Mouse (Mus musculus) heart, embryonic 11.5 days (tissue): ENCODE data around the gene Zmym4. TPM values are rescaled to one million over a fixed set of nuclear protein-coding genes. Genes with fewer than 3 reads are reported as not detected.
A peak's percentile ranks its signal among the peaks of the same experiment; 100 is the strongest.

Source experiments
- ATAC-seq: fragments of 200-750 bp; cut with Nextera tagmentation; replicated peaks from 2 replicates; pipeline ENCODE4 v1.8.0; 2017; ENCODE audit warnings: moderate library complexity; ENCODE audit not compliant: insufficient number of reproducible peaks, low FRiP score, low TSS enrichment
- H3K27ac ChIP-seq: fragments of 300-500 bp; sonication (generic); 2 replicates; pipeline ENCODE4 v1.5.1; 2014; ENCODE audit warnings: mild to moderate bottlenecking, low read depth, low read length
- H3K27me3 ChIP-seq: fragments of 300-500 bp; sonication (generic); 2 replicates; pipeline ENCODE4 v1.6.1; 2014; ENCODE audit warnings: mild to moderate bottlenecking, low read length, mixed read lengths; ENCODE audit not compliant: control insufficient read depth, insufficient read depth
- H3K36me3 ChIP-seq: fragments of 300-500 bp; sonication (generic); 2 replicates; pipeline ENCODE4 v1.6.1; 2014; ENCODE audit warnings: mild to moderate bottlenecking, low read length, moderate library complexity, mixed read lengths; ENCODE audit not compliant: control insufficient read depth, insufficient read depth
- H3K4me1 ChIP-seq: fragments of 300-500 bp; sonication (generic); 2 replicates; pipeline ENCODE4 v1.6.1; 2014; ENCODE audit warnings: low read length; ENCODE audit not compliant: control insufficient read depth, insufficient read depth
- H3K4me2 ChIP-seq: fragments of 300-500 bp; sonication (generic); 2 replicates; pipeline ENCODE4 v1.6.1; 2014; ENCODE audit warnings: mild to moderate bottlenecking, moderate library complexity
- H3K4me3 ChIP-seq: fragments of 300-500 bp; sonication (generic); 2 replicates; pipeline ENCODE4 v1.5.1; 2014; ENCODE audit warnings: low read depth, low read length
- H3K9ac ChIP-seq: fragments of 300-500 bp; sonication (generic); 2 replicates; pipeline ENCODE4 v1.6.1; 2014; ENCODE audit warnings: mild to moderate bottlenecking, low read depth, low read length, moderate library complexity
- H3K9me3 ChIP-seq: fragments of 300-500 bp; sonication (generic); replicated peaks from 2 replicates; pipeline ENCODE4 v1.6.1; 2016; ENCODE audit warnings: low read length; ENCODE audit not compliant: control insufficient read depth
- WGBS: fragments of 180-500 bp; shearing (Covaris S2); extraction: QIAGEN DNeasy Blood & Tissue Kit; methylation state at CpG from one replicate; pipeline ENCODE4 v1.1.7; 2014; ENCODE audit not compliant: insufficient replicate concordance; 5-methylcytosine and 5-hydroxymethylcytosine counted together
- polyA plus RNA-seq: library from polyadenylated mRNA; unstranded; fragments of >200 nt; fragmentation: Nextera tagmentation; extraction: Ambion mirVana; gene quantifications from 2 replicates; pipeline ENCODE4 v1.2.1, GENCODE M21; 2014

Gene Zmym4
- polyA plus RNA-seq, 1 experiment from 2014 or later: 16.1 TPM

DNA sequence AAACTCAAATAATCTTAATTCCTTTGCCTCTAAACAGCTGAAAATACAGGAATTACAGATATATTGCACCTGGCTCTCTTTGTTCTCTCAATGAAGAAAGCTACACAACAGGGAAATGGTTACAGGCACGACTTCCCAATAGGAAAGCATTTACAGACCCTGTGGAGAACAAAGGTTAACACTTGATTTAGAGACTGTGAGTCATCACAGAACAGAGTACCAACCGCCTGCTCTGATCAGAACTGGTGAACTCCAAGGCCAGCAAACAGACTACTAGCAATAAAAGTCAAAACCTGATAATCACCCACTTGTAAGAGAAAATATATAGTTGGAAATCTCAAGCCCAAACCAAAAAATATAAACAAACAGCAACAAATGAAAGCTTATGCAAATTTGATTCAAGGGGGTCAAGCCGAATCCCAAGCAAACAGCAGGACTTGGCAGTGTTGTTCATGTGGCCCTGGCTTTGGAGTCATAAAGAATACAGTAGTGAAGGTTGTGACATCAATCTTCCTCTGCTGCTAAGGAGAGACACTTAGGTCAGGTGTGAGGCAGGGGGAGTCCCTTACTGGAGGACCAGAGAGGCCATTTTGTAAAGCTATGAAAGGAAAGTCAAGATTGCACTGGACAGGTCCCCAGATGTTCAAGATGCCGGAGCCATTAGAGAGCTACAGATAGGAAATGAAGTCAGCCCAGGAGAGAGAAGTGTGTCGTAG lies 88.2 kb downstream of the Zmym4 start:
- H3K9me3 ChIP-seq: no peaks in the 10 kb centered on the region
- ATAC-seq: no peak
- peaks cover 16% of the 10 kb centered on the region for H3K36me3 ChIP-seq
- 88% methylated on average over 5 of the region's 5 CpGs for WGBS
- H3K27ac ChIP-seq: no peak overlapping the region
- H3K4me2 ChIP-seq: no peak overlapping the region
- H3K27me3 ChIP-seq: no peaks in the 10 kb centered on the region
- H3K4me3 ChIP-seq: no peak overlapping the region
- H3K4me1 ChIP-seq: no peaks in the 10 kb centered on the region
- no peak overlapping the region for H3K9ac ChIP-seq

DNA sequence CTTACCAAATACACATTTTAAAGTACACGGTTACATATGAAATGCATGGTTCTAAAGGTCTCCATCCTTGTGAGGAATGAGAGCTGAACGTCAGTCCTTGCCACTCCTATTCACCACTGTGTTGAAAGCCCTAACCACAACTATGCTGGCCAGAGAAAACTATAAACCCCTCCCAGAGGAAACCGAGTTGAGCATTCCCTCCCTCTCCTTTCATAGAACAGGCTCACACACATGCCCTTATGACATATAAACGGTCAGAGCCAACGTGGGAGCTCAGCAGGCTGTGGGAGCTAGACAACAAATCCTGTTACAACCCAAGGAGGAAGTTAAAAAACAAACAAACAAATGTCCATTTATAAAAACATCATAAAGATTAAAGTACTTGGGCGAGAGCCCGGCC lies 95.2 kb downstream of the Zmym4 start:
- Histone ChIP-seq H3K4me3 (no peak overlapping the region), H3K9ac (no peak overlapping the region), H3K27ac (no peak overlapping the region), H3K36me3 (peaks cover 25% of the 10 kb centered on the region), H3K9me3 (no peaks in the 10 kb centered on the region), H3K27me3 (no peaks in the 10 kb centered on the region), H3K4me2 (no peak overlapping the region), H3K4me1 (no peaks in the 10 kb centered on the region)
- no peak for ATAC-seq
- 76% methylated on average over 7 of the region's 7 CpGs for WGBS

DNA sequence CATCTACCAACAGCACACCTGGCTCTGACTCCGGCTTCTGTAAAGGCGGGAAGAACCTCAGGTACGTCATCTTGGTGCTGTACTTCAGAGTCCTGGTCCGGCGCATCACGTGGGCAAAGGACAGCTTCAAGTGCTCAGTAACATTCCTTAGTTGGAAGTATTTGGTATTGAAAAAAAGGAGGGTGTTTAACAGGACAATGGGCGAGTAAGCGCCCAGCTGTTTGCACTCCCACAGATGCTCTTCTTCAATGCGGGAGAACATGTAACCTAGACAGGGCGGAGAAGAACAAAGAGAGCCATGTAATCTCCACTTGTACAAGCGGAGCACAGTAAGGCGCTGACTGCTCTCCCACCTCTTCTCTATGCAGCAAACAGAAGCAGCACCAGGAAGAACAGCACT lies 99.2 kb downstream of the Zmym4 start:
- no peak overlapping the region for H3K4me2 ChIP-seq
- no peaks in the 10 kb centered on the region for H3K27me3 ChIP-seq
- 90% methylated on average over 12 of the region's 12 CpGs for WGBS
- no peak for ATAC-seq
- H3K9me3 ChIP-seq: no peaks in the 10 kb centered on the region
- H3K4me1 ChIP-seq: no peaks in the 10 kb centered on the region
- H3K4me3 ChIP-seq: no peak overlapping the region
- H3K9ac ChIP-seq: no peak overlapping the region
- H3K36me3 ChIP-seq: peaks cover 25% of the 10 kb centered on the region
- no peak overlapping the region for H3K27ac ChIP-seq

DNA sequence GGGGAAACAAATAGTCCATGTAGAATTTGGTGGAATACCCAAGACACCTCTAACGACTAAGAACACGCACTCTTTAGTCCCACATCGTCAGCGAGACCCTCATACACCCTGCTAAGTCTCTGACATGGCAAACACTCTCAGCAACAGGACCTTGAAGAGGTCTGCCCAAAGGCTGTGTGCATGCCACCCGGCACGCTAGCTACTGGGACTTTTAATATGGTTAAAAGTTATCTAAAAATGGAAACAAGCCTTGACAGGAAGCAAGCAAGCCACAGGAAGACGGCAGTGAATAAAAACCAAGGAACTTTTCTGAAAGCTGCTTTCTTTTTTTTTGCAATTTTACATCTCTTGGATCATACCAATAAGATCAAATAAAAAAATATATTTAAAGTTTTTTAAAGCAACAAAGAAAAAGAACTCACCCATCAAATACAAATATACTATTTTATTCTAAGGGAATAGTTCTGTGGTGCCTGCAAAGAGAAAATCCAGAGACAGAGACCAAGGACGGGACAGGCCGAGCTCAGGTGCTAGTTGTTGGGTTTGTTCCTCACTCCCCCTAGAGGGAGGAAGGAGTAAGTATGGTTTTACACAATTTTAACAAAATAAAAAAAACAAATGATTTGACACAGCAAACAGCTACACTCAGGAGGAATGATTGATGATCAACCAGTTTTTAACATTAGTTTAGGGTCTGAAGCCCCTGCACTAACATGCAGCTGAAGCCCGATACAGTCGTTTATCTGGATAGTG lies 106.2 kb downstream of the Zmym4 start:
- Histone ChIP-seq H3K36me3 (peaks cover 12% of the 10 kb centered on the region), H3K27ac (no peak overlapping the region), H3K4me3 (no peak overlapping the region), H3K4me1 (no peaks in the 10 kb centered on the region), H3K9me3 (no peaks in the 10 kb centered on the region), H3K27me3 (no peaks in the 10 kb centered on the region), H3K9ac (no peak overlapping the region), H3K4me2 (no peak overlapping the region)
- 80% methylated on average over 11 of the region's 11 CpGs for WGBS
- ATAC-seq: no peak

DNA sequence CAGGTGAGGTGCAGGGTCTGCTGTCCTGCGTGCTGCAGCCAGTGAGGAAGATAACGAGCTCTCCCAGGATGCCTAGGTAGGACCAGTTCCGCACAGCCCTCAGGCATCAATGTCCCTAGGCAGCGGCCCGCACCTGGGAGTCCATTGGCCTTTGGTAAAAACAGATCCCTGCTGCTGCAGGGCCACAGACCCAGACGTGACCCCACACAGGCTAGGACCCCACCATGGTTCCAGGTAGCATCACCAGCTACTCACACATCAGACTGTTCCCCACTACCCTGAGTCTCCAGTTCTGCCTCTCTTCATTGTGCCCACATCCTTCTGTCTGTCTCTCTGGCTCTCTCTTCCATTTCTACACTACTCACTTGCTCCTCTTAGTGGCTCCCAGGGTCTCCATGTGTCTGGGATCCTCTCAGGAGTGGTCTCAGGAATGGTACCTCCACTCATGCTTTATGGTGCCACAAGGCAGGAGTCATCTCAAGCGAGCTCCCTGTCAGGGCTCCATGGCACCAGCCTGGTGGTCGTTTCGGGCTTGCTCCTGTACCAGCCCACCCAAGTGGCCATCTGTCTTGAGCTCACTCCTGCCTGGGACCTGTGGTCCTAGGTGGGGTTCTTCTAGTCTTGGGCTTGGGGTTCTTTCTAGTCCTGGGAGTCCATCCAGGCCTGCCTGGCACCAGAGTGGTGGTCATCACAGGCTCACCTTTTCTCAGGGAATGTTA lies 107.5 kb downstream of the Zmym4 start:
- H3K9ac ChIP-seq: no peak overlapping the region
- no peaks in the 10 kb centered on the region for H3K9me3 ChIP-seq
- H3K4me3 ChIP-seq: no peak overlapping the region
- no peaks in the 10 kb centered on the region for H3K27me3 ChIP-seq
- H3K4me2 ChIP-seq: no peak overlapping the region
- H3K36me3 ChIP-seq: peaks cover 7% of the 10 kb centered on the region
- WGBS: 87% methylated on average over 9 of the region's 9 CpGs
- H3K27ac ChIP-seq: no peak overlapping the region
- H3K4me1 ChIP-seq: no peaks in the 10 kb centered on the region
- ATAC-seq: no peak

DNA sequence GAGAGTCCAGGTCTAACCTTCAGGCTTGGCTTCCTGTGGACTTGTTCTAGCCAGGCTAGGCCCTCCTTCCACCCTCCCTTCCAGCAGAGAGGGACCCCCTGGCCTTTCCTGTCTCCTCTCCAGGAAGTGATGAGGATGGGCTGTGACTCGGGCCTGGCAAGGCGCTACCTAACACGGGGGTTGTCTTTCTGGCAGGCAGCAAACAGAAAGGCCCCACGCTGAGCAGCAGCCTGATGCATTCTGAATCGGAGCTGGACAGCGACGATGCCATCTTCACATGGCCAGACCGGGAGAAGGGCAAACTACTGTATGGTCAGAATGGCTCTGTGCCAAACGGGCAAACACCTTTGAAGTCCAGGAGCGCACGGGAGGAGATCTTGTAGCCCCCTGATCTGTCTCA lies 115.0 kb downstream of the Zmym4 start:
- WGBS: 58% methylated on average over 11 of the region's 11 CpGs
- H3K4me1 ChIP-seq: peaks cover 8% of the 10 kb centered on the region
- H3K9ac ChIP-seq: no peak overlapping the region
- ATAC-seq: no peak
- H3K9me3 ChIP-seq: no peaks in the 10 kb centered on the region
- no peak overlapping the region for H3K4me3 ChIP-seq
- H3K36me3 ChIP-seq: peaks cover 6% of the 10 kb centered on the region
- H3K27me3 ChIP-seq: no peaks in the 10 kb centered on the region
- no peak overlapping the region for H3K27ac ChIP-seq
- no peak overlapping the region for H3K4me2 ChIP-seq

DNA sequence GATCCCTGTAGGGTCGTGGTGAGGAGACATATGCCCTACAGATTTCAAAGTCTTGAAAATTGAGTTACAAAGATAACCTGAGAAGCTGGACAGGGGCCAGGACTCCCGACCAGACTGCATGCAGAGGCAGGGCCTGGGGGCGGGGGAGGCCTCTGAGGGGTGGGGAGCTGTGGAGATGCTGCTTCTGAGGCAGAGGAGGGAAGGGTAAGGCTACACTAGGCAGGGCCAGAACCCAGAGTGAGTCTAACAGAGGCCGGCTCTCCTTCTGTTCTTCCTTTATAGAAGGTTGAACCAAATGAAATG lies 117.2 kb downstream of the Zmym4 start:
- H3K27me3 ChIP-seq: no peaks in the 10 kb centered on the region
- ATAC-seq: 0 out of 2 replicates have a peak, but pooled peaks have one; percentile 49
- H3K9me3 ChIP-seq: no peaks in the 10 kb centered on the region
- peak overlapping the region; percentile 74 for H3K27ac ChIP-seq
- peaks cover 8% of the 10 kb centered on the region for H3K4me1 ChIP-seq
- H3K4me3 ChIP-seq: no peak overlapping the region
- WGBS: 41% methylated on average over 4 of the region's 4 CpGs
- no peak overlapping the region for H3K4me2 ChIP-seq
- peaks cover 6% of the 10 kb centered on the region for H3K36me3 ChIP-seq
- no peak overlapping the region for H3K9ac ChIP-seq

DNA sequence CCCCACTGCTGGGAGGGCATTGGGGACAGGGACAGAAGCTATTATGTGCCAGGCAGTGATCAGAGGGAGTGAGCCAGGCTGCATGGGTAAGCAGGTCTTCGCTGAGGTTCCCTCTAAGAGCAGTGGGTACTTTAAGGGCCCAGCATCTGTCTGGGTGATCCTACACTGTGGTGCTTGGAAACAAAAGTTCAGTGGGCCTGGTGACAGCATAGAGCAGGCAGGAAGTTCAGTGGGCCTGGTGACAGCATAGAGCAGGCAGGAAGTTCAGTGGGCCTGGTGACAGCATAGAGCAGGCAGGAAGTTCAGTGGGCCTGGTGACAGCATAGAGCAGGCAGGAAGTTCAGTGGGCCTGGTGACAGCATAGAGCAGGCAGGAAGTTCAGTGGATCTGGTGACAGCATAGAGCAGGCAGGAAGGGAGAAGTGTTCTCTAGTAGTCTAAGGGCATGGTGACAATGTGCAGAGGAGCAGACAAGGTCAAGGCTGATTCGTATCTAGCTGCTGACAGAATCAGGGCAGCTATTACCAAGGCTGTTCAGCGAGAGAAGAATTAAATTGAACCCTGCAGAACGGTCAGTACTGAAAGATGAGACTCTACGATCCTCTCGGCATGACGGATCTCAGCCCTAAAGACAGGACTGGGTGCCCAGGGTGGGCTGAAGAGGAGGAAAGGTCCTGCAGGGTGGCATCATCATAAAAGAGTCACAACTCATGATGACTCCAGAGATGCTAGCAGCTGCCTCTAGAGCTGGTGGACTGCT lies 117.7 kb downstream of the Zmym4 start:
- Histone ChIP-seq H3K27ac (peak overlapping the region; percentile 74), H3K9ac (no peak overlapping the region), H3K4me3 (no peak overlapping the region), H3K36me3 (peaks cover 6% of the 10 kb centered on the region), H3K4me1 (peaks cover 8% of the 10 kb centered on the region), H3K27me3 (no peaks in the 10 kb centered on the region), H3K9me3 (no peaks in the 10 kb centered on the region), H3K4me2 (no peak overlapping the region)
- 65% methylated on average over 7 of the region's 7 CpGs for WGBS
- 0 out of 2 replicates have a peak, but pooled peaks have one; percentile 15 for ATAC-seq
